Mouse (Mus musculus) lung, adult 2 months (tissue): ENCODE results near the gene Slit3. TPM values are rescaled to one million over a fixed set of nuclear protein-coding genes. Genes with fewer than 3 reads are reported as not detected.

ENCODE experiments used
- DNase-seq: peaks from one replicate; pipeline ENCODE4 v3.0.0; 2022
- H3K4me1 ChIP-seq: fragments of 200-500 bp; 2 replicates; pipeline ENCODE4 v1.6.1; 2011; ENCODE audit warnings: low read length; ENCODE audit not compliant: control insufficient read depth, insufficient read depth
- H3K4me3 ChIP-seq: fragments of 200-500 bp; replicated peaks from 2 replicates; pipeline ENCODE3; 2011; ENCODE audit warnings: low read depth, mild to moderate bottlenecking, control low read depth, low read length; ENCODE audit errors: extremely low read depth
- CTCF ChIP-seq: fragments of 200-500 bp; IDR thresholded peaks from 2 replicates; pipeline ENCODE4 v1.5.1; 2011; ENCODE audit warnings: mild to moderate bottlenecking, low read length, control low read depth; ENCODE audit not compliant: insufficient read depth
- POLR2A ChIP-seq: fragments of 200-500 bp; IDR thresholded peaks from 2 replicates; pipeline ENCODE4 v1.6.1; 2011; ENCODE audit warnings: low read depth, mild to moderate bottlenecking, control low read depth, low read length, borderline replicate concordance; ENCODE audit errors: extremely low read depth
- WGBS: fragments of 180-500 bp; shearing (Covaris S2); methylation state at CpG from one replicate; pipeline ENCODE4 v1.1.7; 2018; 5-methylcytosine and 5-hydroxymethylcytosine counted together
- polyA plus RNA-seq: library from polyadenylated mRNA; depleted of rRNA; stranded (reverse); fragments of >200 nt; gene quantifications from 2 replicates; pipeline ENCODE4 v1.2.3, GENCODE M21; 2012

Gene Slit3
- polyA plus RNA-seq, 1 experiment: 69.7 TPM

GRCm38 (mm10) chr11:35355811-35356210 is 234.8 kb downstream of the Slit3 start:
- no peak for DNase-seq
- H3K4me3 ChIP-seq: no peak overlapping the region
- WGBS: 81% methylated on average over 4 of the region's 4 CpGs
- no peaks in the 10 kb centered on the region for H3K4me1 ChIP-seq
- TF ChIP-seq POLR2A (no peak), CTCF (no peak)

- Histone ChIP-seq H3K4me1 (no peaks in the 10 kb centered on the region), H3K4me3 (no peak overlapping the region)
- TF ChIP-seq POLR2A: no peak
- TF ChIP-seq CTCF: no peak
- DNase-seq: no peak
- 82% methylated on average over 6 of the region's 6 CpGs for WGBS
Observed at GRCm38 (mm10) chr11:35361071-35361470, 240.0 kb downstream of the Slit3 start.

GRCm38 (mm10) chr11:35362975-35363374 is 242.0 kb downstream of the Slit3 start:
- no peak overlapping the region for H3K4me3 ChIP-seq
- no peaks in the 10 kb centered on the region for H3K4me1 ChIP-seq
- DNase-seq: no peak
- 74% methylated on average over 4 of the region's 4 CpGs for WGBS
- TF ChIP-seq POLR2A (no peak), CTCF (no peak)

- no peak for DNase-seq
- H3K4me1 ChIP-seq: no peaks in the 10 kb centered on the region
- TF ChIP-seq POLR2A (no peak), CTCF (no peak)
- WGBS: 50% methylated on average over 10 of the region's 10 CpGs
- no peak overlapping the region for H3K4me3 ChIP-seq
Observed at GRCm38 (mm10) chr11:35364469-35364868, 243.4 kb downstream of the Slit3 start.

- WGBS: 53% methylated on average over 8 of the region's 8 CpGs
Observed at GRCm38 (mm10) chr11:35365510-35365931, 244.5 kb downstream of the Slit3 start.

GRCm38 (mm10) chr11:35366611-35367010 is 245.6 kb downstream of the Slit3 start:
- TF ChIP-seq POLR2A (no peak), CTCF (no peak)
- WGBS: 71% methylated on average over 4 of the region's 4 CpGs
- Histone ChIP-seq H3K4me1 (no peaks in the 10 kb centered on the region), H3K4me3 (no peak overlapping the region)
- no peak for DNase-seq

More at GRCm38 (mm10) chr11:35365510-35365931, 244.5 kb downstream of the Slit3 start:
- Histone ChIP-seq H3K4me3 (no peak overlapping the region), H3K4me1 (no peaks in the 10 kb centered on the region)
- TF ChIP-seq POLR2A: no peak
- no peak for TF ChIP-seq CTCF
- DNase-seq: no peak

- Histone ChIP-seq H3K4me3 (no peak overlapping the region), H3K4me1 (no peaks in the 10 kb centered on the region)
- no peak for DNase-seq
- TF ChIP-seq POLR2A (no peak), CTCF (no peak)
- WGBS: 81% methylated on average over 4 of the region's 4 CpGs
Observed at GRCm38 (mm10) chr11:35367248-35367647, 246.2 kb downstream of the Slit3 start.

GRCm38 (mm10) chr11:35369964-35370363 is 248.9 kb downstream of the Slit3 start:
- H3K4me3 ChIP-seq: no peak overlapping the region
- WGBS: 31% methylated on average over 7 of the region's 7 CpGs
- no peak for TF ChIP-seq POLR2A
- H3K4me1 ChIP-seq: no peaks in the 10 kb centered on the region
- DNase-seq: no peak

- TF ChIP-seq POLR2A (no peak), CTCF (no peak)
- WGBS: 26% methylated on average over 5 of the region's 5 CpGs
- H3K4me3 ChIP-seq: no peak overlapping the region
- H3K4me1 ChIP-seq: no peaks in the 10 kb centered on the region
- DNase-seq: no peak
Observed at GRCm38 (mm10) chr11:35370705-35371104, 249.7 kb downstream of the Slit3 start.

- TF ChIP-seq POLR2A (no peak), CTCF (no peak)
- no peak for DNase-seq
- WGBS: 90% methylated on average over 3 of the region's 3 CpGs
- H3K4me1 ChIP-seq: no peaks in the 10 kb centered on the region
- no peak overlapping the region for H3K4me3 ChIP-seq
Observed at GRCm38 (mm10) chr11:35372410-35372809, 251.4 kb downstream of the Slit3 start.
